Mouse (Mus musculus) heart, adult 2 months (tissue): ENCODE data around the gene Phip.

Experiments used
- CTCF ChIP-seq: fragments of 200-600 bp; IDR thresholded peaks from 2 replicates; pipeline ENCODE4 v1.8.1; 2022; ENCODE audit warnings: antibody characterized with exemption, mild to moderate bottlenecking, moderate library complexity
- EP300 ChIP-seq: fragments of 200-500 bp; IDR thresholded peaks from 2 replicates; pipeline ENCODE4 v1.6.1; 2011; ENCODE audit warnings: low read depth, low read length, control low read depth; ENCODE audit not compliant: insufficient read depth

DNA sequence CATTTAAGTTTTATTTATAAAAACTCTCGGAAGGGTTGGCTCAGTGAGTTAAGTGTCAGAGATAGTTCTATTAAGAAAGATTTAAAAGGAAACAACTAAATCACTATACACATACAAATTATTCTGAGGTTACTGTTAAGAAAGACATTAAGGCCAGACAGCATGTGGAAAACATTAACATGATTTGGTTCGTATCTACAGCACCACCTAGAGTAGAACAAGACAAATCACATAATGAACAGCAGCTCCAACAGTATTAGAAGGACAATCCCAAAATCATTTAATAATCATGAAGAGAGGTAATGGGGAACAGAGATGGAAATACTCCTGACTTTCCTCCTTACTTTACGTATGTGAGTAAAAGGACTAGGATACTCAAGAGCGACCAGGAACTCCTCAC, 20.0 kb downstream of the Phip start:
- TF ChIP-seq CTCF = peak; percentile 67
- no peak for TF ChIP-seq EP300
